Mouse (Mus musculus) adrenal gland, postnatal 10 days (tissue): ENCODE results near the gene Apba1. TPM values are rescaled to one million over a fixed set of nuclear protein-coding genes. Genes with fewer than 3 reads are reported as not detected.
A peak's percentile ranks its signal among the peaks of the same experiment; 100 is the strongest.

Experiments used
- DNase-seq: peaks from one replicate; pipeline ENCODE4 v3.0.0; 2021; ENCODE audit warnings: mixed read lengths
- total RNA-seq, 2 experiments: library from RNA; stranded (reverse); gene quantifications; 2 replicates each; pipeline ENCODE4 v1.2.3; 2021

Gene Apba1
- total RNA-seq, 2 experiments from 2014 or later: 7.2 to 14.4 TPM

DNA sequence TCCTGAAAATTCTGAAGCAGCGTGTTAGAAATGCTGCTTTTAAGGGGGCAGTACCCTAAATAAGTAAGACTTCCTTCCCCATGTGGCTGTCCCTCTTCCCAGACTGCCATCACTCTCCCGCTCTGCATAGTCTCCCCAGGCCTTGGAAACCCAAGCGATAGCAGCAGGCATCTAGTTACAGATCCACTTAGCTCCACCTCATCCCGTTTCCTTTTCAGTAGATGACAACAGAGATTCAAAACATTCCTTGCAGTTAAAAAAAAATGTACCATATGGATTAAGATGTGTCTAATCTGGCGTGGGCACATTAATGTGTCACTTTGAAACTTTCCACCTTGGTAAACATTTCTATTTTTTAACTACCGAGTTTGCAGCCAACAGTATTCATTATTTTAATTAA is 48.1 kb downstream of the Apba1 start:
- DNase-seq: no peak

DNA sequence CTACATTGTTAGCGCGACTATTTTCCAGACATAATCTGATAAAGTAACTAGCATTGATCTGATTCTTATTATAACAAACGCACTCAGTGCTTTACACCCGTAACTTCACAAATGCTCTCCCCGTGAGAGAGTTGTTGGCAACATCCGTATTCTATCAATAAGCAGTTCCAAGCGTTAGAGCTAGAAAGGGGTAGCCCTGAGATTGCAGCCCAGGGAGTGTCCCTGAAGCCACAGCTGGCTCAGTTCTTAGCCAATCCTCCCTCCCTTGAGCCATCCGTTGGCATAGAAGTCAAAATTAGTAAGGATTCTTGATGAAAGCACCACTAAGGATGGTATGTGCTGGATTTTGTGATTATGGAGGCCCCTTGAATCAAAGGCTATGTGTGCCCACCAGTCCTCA is 48.7 kb downstream of the Apba1 start:
- DNase-seq: peak; percentile 9

DNA sequence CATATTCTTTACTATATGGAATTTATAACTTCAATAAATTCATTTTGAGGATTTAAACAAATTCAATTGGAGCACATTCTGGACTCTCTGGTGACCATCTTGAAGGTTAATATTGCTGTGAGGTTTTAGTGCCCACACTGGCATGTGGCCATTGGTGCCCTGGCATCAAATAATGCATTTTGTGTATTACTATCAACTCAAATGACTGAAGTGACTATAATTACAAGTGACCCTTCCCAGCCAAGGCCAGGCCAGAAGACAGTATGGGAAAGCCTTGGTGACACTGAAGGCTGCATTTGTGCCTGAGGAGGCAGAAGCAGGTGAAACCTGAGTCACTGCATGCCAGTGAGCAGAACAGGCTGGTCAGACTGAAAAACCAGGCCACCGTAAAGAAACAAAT is 50.5 kb downstream of the Apba1 start:
- DNase-seq: no peak

DNA sequence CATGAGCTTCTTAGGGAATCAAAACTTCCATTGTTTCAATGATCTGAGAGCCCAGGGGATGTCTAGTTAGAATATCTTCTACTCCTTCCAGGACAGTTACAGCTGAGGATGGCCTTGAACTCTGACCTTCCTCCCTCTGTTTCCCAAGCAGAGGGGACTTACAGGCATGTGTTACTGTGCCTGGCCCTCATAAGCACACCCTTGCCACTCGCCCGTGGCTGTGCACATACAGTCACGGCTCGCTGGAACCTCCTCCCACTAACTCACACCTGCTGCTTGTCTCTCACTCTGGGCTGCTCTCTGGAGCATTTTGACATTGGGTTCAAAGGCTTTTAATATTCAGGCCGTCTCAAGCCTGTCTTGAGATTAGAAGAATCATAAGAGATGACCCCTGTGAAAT is 51.8 kb downstream of the Apba1 start:
- no peak for DNase-seq

DNA sequence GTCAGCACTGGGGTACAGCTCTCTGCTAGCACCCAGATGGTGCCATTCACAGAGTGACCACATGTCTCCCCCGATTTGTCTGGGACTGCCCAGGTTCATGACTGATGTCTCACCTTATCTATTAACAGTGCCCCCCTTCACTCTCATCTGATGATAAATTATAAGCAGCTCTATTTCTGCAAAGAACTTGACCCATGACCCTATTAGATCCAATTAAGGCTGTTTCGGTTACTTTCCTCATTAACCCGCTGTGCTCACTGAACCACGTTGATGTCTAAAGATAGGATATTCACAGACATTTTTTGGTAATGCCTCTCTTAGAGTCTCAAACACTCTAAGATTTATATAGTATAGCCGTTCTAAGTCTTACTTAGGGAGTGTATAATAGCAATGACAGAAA is 52.3 kb downstream of the Apba1 start:
- DNase-seq: no peak

DNA sequence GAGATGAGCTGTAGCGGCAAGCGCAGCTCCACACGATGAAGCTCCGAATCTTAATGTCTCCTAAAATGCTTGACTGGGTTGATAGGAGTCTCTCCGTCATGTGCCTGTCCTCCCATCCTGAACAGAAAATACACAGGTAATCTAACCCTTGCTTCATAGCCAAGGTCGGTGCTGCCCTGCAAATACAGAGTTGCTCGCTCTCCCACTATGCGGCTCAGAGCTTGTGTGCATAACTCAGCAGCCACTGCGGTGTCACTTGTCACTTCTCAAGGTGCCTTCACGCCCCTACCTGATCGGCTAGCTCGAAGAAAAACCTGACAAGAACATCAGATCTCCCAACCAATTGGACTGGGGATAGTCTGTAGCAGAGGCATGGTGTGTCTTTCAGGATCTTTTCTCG is 58.1 kb downstream of the Apba1 start:
- DNase-seq: no peak

DNA sequence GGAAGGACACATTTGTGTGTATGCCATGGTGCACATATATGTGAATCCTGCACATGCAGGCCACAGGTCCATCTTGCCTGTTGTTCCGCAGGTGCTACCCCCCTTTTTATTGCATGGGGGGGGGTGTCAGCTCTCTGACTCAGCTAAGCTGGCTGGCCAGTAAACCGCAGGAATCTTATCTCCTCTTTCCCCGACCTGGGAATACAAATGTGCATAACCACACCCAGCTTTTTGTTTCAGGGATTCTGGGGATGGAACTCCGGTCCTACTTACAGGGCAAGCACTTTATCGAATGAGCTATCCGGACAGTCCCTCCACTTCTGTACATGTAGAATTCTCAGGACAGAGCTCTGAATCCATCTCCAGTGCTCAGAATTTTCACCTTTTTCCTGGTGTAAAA is 58.5 kb downstream of the Apba1 start:
- DNase-seq: no peak

DNA sequence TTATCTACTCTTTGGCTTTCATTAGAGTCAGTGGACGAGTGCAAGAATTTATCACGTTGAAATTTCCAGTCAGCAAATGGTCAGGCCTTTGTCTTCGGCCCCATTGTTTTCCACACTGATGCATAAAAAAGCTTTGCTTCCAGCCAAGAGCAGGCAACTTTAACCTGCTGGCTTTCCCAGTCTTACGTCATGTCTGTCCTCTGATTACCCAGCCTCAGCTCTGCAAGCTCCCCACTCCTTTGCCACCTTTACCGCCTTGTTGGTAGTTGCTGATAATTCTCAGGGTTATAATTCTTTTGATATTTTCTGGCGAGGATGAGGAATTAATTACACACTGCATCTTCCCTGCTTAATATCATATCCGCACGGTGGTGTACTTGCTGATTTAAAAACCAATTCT is 61.2 kb downstream of the Apba1 start:
- no peak for DNase-seq

DNA sequence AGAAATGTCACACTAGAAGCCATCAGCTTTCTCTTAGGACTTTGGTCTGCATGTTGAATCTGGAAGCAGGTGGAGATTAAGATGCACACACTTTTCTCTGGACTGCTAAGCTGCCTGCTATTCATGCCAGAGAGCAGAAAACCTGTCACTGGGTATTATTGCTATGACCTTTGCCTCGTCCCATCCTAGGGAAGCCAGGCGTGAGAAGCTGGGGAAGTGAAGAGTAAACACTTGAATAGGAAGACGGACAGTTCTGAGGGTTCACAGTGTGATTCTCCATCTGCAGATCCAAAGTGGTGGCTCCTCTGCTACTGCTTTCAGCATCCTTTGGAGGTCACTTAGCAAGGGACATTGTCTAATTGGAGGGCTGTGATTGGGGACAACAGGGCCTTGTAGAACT is 63.8 kb downstream of the Apba1 start:
- DNase-seq: no peak

DNA sequence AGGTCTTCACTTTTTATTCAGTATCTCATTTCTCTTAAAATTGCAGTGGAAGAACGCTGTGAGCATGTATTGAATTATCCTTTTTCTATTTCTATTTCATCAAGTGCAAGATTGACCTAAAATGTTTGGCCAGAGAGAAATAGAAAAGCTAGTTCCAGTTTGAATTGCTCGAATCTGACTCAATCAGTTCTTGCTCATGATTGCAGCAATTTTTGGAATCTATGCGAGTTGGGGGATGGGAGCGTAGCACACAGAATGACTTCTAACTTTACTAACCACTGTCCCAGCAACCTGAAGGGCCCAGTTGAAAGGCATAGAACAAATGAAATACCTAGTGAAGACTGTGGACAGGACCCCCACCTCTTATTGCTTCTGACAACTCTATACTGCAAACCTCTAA is 64.8 kb downstream of the Apba1 start:
- peak; percentile 30 for DNase-seq

DNA sequence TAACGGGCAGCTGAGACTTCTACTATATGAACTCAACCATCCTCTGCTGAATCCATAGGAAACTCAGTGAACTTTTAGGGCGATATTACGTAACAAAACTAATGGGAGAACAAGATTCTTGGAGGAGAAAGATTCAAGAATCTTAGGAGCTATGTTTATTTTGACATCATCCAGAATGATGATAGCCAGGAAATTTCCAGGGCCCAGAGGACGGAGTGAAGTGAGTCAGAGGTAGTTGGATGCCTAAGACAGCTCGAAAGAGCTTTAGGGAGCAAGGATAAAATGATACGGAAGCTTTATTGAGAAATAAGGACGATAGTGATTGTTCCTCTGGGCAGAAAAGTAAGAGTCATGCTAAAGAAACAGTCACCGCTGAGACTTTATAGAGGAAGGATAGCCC is 67.6 kb downstream of the Apba1 start:
- DNase-seq: no peak

DNA sequence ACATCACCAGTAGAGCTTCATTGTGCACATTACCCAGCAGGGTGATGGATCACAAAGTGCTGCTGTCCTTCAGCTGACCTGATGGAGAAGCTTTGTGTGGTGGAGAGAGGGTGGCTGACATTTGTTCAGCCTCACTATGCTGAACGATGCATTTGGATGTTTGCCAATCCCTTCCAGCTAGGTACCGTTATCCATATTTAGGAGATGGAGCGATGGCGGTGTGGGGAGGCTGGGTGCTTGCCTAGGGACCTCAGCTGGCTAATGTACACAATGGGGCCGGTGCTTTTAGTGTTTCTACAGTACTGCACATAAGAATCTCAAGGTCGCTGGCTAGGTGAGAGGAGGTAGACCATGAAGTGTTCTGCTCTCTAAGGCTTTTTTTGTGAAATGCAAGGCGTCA is 72.1 kb downstream of the Apba1 start:
- DNase-seq: no peak

DNA sequence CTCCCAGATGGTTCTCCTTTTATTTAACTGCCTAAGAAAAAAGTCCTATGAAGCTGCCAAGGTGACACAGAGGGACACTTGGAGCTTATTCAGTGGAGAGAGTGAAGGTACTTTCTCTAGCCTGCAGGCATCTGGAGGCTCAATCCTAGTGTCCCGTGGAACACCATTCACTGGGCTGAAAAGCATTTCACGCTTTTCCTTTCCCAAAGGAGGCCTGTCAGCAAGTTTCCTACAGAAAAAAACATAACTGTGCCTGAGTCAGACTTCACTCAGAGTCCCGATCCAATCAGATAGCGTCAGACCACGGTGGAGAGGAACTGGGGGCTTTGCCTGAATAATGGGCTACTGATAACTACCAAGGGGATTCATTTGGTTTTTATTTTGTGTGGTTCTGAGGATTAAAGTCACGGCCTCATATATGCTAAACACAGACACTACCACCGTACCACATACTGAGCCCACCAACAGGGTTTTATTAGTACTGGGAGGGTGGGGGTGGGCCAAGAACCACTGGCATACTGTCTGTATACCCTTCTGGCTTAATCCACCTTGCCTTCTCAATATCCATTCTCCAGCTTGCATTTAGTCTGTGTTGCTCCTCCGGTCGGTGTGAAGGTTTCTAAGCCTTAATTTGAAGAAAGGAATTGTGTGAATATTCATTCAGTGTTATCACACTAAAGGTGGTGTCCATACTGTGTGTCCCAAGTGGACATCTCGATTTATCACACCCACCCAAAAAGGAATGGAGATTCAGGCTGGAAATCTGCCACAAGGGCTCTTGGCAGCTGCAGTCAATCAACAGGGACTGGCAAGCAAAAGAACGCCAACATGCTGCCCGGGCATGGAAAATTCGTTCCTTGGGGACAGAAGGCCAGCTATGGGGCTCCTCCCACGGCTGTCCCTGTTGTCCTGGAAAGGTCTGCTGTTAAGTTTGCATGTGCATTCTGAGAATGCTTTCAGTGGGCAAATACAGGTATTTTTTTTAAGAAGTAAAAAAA is 75.3 kb downstream of the Apba1 start:
- DNase-seq: peak; percentile 59

DNA sequence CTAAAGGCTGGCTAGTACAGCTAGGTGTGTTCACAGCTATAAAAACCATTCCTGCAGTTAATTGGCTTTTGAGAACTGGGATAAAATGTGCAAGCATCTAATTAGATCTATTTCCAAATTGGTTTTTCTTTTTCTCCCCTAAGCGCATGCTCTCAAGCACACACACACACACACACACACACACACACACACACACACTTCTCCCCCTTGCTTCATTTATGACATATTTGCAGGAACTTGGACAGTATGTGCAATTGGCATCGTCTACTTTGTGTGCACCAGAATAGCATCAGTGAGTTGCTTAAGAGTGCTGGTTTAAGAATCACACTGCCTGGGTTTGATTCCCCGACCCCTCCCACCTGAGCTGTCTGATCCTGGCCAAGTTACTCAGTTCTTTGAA is 76.0 kb downstream of the Apba1 start:
- DNase-seq: peak; percentile 5

DNA sequence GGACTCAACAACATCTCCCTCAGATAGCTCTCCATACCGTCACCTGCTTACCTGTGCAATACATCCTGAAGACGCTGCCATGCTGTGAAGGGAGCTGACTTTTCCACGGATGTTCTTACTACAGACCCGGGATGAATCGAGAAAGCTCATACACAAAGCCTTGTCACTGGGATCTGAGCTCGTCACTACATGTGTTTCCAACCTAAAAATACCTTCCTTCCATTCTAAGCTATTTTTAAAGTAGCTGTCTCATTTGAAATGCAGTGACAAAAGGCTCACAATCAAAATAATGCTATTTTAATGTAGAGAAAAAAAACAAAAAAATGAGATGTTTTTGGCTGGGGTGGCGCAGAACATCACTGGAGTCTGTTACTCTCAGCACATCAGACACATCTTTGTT is 97.1 kb downstream of the Apba1 start:
- no peak for DNase-seq

DNA sequence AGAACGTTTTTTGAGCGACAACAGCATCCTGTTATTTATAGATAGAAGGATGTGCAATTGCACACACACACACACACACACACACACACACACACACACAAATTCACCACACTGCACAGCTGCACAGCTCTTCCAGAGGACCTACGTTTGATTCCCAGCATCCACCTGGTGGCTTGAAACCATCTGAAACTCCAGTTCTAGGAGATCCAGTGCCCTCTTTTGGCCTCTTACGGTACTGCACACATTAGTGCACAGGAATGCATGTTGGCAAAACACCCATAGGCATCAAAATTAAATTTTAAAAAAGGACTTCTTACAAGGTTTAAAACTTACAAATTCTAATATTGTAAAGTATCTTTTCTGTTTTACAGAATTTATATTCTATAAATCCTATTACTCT is 99.4 kb downstream of the Apba1 start:
- no peak for DNase-seq

DNA sequence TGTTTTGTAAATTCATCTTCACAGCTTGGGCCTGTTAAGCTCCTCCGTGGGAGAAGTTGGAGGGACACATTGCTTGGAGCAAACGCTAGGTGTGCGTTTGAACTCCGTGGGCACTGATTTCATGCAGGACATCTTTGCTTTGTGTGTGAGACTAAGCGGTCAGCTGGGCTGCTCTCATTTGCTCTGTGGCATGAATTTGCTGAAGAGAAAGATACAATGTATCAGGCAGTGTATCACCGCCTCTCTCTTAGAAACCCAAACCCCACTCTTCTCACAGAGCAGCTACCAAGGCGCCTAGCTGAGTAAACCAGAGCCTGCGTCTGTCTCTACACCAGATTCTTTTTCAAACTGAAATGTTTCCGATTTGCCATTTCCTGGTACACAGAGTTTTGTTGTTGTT is 100.1 kb downstream of the Apba1 start:
- DNase-seq: no peak

DNA sequence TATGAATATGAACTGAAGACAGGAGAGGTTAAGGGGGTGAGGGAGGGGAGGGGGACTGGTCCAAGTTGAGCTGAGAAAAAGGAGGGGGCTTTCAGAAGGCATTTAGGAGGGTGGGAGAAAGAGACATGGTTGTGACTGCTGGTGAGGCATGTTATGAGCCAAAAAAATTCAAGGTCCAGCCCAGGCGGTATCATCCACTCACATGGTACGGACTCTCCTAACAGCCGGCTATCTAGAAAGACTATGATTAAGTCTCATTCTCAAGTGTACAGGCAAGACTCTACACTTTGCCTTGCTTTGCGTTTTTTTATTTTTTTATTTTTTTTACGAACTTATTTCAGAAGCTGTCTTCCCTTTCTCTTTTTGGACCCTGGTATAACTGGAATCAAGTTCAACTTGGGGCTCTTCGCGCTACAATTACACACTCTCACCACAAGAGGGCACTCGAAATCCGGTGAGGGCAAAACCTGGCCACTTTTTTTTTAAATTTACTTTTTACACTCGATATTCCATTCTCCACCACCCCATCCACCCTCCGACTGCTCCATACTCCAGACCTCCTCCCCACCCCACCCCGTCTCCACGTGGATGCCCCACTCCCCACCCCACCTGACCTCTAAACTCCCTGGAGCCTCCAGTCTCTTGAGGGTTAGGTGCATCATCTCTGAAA is 101.6 kb downstream of the Apba1 start:
- peak; percentile 59 for DNase-seq

DNA sequence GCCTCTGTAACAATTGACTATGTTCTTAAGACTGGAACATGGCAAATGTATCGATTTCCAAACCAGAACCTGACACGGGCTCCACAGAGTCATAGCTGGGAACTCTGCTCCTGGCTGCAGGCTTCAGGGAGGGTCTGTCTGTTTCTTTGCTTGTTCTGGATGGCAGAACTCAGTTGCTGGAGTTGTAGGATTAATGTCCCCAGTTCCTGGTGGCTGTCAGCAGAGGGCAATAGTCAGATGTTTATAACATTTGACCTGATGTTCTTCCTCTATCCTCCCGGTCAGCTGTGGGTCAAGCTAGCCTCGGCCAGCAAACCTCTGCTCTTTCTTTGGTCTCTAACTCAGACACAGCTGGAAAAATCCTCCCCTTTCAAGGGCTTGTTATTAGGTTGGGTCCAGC is 104.0 kb downstream of the Apba1 start:
- no peak for DNase-seq

DNA sequence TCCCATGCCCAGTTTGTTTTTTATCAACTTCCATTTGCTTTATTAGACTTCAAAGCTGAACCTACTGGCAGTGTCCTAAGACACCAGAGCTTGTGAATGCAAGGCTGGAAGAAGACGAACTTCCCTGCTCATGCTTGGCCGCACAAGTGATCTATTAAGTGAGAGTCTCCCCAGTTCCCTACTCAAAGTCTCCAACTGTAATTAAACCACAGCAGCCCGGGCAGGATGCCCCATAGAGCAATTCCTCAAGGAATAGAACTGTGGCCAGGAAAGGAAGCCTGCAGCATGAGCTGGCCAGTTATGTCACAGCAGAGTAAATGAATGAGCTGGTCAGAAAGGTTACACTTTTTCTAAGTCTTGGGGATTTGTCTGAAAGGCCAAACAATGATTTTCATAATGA is 105.3 kb downstream of the Apba1 start:
- peak; percentile 71 for DNase-seq

DNA sequence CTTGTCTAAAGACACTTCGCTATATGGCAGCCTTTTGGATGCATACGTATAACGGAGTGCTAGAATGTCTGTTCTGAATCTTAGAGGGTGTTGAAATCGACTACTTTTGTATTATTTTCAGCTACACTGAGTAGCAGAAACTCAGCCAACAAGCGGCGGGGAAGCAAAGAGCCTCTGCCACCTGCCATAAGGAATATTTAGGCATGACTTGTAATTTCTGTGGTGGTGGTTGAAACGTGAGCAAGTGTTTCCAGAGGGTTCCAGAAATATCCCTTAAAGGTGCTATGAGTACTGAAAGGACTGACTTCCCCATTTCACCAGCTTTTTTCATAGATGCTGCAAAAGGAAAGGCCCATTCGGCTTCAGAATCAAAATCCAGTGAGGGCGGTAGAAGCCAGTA is 107.4 kb downstream of the Apba1 start:
- no peak for DNase-seq

DNA sequence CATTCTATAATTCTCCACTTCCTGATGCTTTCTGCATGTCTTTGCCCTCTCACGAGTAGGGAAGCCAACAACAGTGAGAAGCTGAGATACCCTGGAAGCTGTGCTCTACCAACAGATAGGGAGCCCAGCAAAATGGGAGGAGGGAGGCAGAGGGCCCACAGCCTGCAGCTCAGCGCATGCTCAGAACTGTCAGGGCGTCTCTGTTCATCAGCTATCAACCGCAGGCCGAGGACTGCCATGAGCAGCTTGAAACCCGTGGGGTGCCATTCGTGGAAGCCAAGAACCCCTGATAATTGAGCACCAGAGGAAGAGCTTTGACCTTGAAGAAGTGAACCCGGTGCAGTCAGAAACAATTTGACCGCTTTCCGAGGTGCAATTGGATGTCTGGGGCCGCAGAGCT is 108.4 kb downstream of the Apba1 start:
- DNase-seq: no peak

DNA sequence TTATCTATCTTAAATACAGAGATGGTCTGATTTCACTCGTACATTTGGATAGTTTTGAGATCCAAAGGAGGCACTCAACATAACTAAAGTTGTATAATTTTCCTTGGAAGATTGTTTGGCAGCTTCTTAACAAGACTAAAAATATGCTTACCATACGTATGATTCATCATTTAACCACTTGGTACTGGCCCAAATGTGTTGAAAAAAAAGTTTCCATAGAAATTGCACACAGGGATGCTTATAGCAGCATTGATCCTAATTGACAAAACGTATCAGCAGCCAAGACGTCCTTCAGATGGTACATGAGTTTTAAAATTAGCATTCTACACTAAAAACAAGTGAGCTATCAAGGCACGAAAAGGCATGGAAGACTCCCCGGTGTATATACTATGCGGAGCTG is 108.9 kb downstream of the Apba1 start:
- no peak for DNase-seq

DNA sequence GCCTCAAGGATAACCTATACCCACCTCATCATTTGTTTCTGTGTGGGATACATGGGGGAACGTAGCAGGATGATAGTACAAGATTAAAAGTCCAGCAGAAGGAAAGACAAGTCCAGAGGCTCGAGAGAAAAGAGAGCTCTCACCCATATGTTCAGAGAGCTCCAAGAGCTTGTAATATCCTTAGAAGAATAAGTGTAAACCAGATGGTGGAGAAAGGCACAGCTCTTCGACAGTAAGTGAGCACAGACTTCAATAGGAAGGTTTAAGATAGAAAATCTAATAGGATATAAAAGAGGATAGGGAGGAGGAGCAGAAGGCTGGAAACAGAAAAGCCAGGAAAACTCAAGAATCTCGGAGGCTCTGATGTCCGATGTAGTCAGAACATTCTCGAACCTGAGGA is 115.8 kb downstream of the Apba1 start:
- DNase-seq: no peak
